Mouse (Mus musculus) macrophage (primary cell): ENCODE measurements around the gene Slc37a2. TPM values are rescaled to one million over a fixed set of nuclear protein-coding genes. Genes with fewer than 3 reads are reported as not detected.
"Not testable (repeated sequence)": the region's sequence is repeated elsewhere in the genome, so short reads cannot be mapped to it uniquely, and the experiment has no call there.

Experiments used
- H3K27ac ChIP-seq: fragments of 350-480 bp; formaldehyde crosslinking; 2 replicates; pipeline ENCODE4 v1.9.0; 2021
- H3K36me3 ChIP-seq: fragments of 350-480 bp; formaldehyde crosslinking; 2 replicates; pipeline ENCODE4 v1.9.0; 2021; ENCODE audit errors: inconsistent target
- H3K4me3 ChIP-seq: fragments of 350-480 bp; formaldehyde crosslinking; 2 replicates; pipeline ENCODE4 v1.9.0; 2021; ENCODE audit errors: inconsistent target
- H3K79me2 ChIP-seq: fragments of 350-480 bp; formaldehyde crosslinking; 2 replicates; pipeline ENCODE4 v1.9.0; 2021; ENCODE audit errors: inconsistent target
- WGBS: methylation state at CpG from one replicate; pipeline ENCODE4 v1.1.7; 2026; ENCODE audit warnings: inconsistent platforms; ENCODE audit not compliant: missing documents; 5-methylcytosine and 5-hydroxymethylcytosine counted together
- polyA plus RNA-seq: library from polyadenylated mRNA; stranded (reverse); fragments of 250-400 nt; gene quantifications from 3 replicates; pipeline ENCODE4 v1.2.4, GENCODE M21; 2018; ENCODE audit warnings: inconsistent platforms
- total RNA-seq, 78 experiments: library from RNA; depleted of rRNA; stranded (reverse); fragments of 250-400 nt; gene quantifications; 1 replicate in 9 of 78; 2 replicates in 24 of 78; 3 replicates in 43 of 78; 4 replicates in 2 of 78; pipeline ENCODE4 v1.2.4; 2018; ENCODE audit warnings: inconsistent platforms in 56 of 78

Slc37a2 gene
- 100 to 1,000 TPM in 14 of 26 experiments, 10 to 100 TPM in 12; 12.9 to 225 (median 103) TPM for total RNA-seq (2018; cell fraction: chromatin; rRNA removed)
- 100 to 1,000 TPM in 25 of 26 experiments, 10 to 100 TPM in 1; 88.2 to 231 (median 137) TPM for total RNA-seq (2018; cell fraction: cytosol; rRNA removed)
- total RNA-seq (2018; cell fraction: nucleus; rRNA removed): 100 to 1,000 TPM in 24 of 26 experiments, 10 to 100 TPM in 2; 31.0 to 338 (median 177) TPM
- polyA plus RNA-seq: 136 to 253 TPM (median 157 TPM) in 3 replicates

GRCm38 (mm10) chr9:37255149-37255888, at the start of gene Slc37a2:
Slc37a2 (minus strand) TSS chr9:37255738.
- under 1% methylated on average over 38 of the region's 38 CpGs for WGBS
- Histone ChIP-seq H3K4me3 (peak within 1 kb of the TSS; percentile 67), H3K27ac (peak within 1 kb of the TSS; percentile 85), H3K36me3 (peaks cover 5% of the 10 kb centered on the region; the same call in 1 of the 2 replicates), H3K79me2 (peaks cover 47% of the 10 kb centered on the region)

- no peaks in the 10 kb centered on the region for H3K36me3 ChIP-seq
Observed at GRCm38 (mm10) chr9:37301720-37302119, 46.2 kb upstream of the Slc37a2 start.

GRCm38 (mm10) chr9:37300501-37300900, 45.0 kb upstream of the Slc37a2 start:
- not testable (repeated sequence) for H3K79me2 ChIP-seq, H3K4me3 ChIP-seq, H3K27ac ChIP-seq, H3K36me3 ChIP-seq
- 94% methylated on average over 1 of the region's 1 CpGs for WGBS

More at GRCm38 (mm10) chr9:37301720-37302119, 46.2 kb upstream of the Slc37a2 start:
- Histone ChIP-seq H3K27ac (no peak overlapping the region), H3K79me2 (no peaks in the 10 kb centered on the region), H3K4me3 (no peak overlapping the region)
- WGBS: 17% methylated on average over 1 of the region's 1 CpGs

GRCm38 (mm10) chr9:37295586-37295985, 40.0 kb upstream of the Slc37a2 start:
- Histone ChIP-seq H3K4me3 (no peak overlapping the region), H3K79me2 (no peaks in the 10 kb centered on the region), H3K27ac (no peak overlapping the region), H3K36me3 (no peaks in the 10 kb centered on the region)

GRCm38 (mm10) chr9:37266622-37267021, 11.1 kb upstream of the Slc37a2 start:
- H3K27ac ChIP-seq: no peak overlapping the region
- H3K36me3 ChIP-seq: no peaks in the 10 kb centered on the region
- WGBS: 95% methylated on average over 2 of the region's 2 CpGs
- no peaks in the 10 kb centered on the region for H3K79me2 ChIP-seq
- H3K4me3 ChIP-seq: no peak overlapping the region

- Histone ChIP-seq H3K36me3 (peaks cover under 1% of the 10 kb centered on the region; the same call in 1 of the 2 replicates), H3K27ac (peak overlapping the region; percentile 85), H3K4me3 (peak overlapping the region; percentile 67; the same call in 1 of the 2 replicates), H3K79me2 (peaks cover 42% of the 10 kb centered on the region)
- WGBS: 20% methylated on average over 7 of the region's 7 CpGs
Observed at GRCm38 (mm10) chr9:37255889-37256225, 319 bp upstream of the Slc37a2 start.

GRCm38 (mm10) chr9:37254531-37255110, 917 bp downstream of the Slc37a2 start:
- peak overlapping the region; percentile 85 for H3K27ac ChIP-seq
- peak overlapping the region; percentile 67 for H3K4me3 ChIP-seq
- peaks cover 54% of the 10 kb centered on the region for H3K79me2 ChIP-seq
- H3K36me3 ChIP-seq: peaks cover 11% of the 10 kb centered on the region; the same call in 1 of the 2 replicates
- WGBS: 48% methylated on average over 6 of the region's 6 CpGs

GRCm38 (mm10) chr9:37250631-37251030, 4.9 kb downstream of the Slc37a2 start:
- Histone ChIP-seq H3K36me3 (peaks cover 15% of the 10 kb centered on the region; the same call in 1 of the 2 replicates), H3K27ac (0 out of 2 replicates have a peak overlapping the region, but pooled peaks have one; percentile 5), H3K4me3 (no peak overlapping the region), H3K79me2 (peaks cover 89% of the 10 kb centered on the region)
- WGBS: 99% methylated on average over 6 of the region's 6 CpGs

GRCm38 (mm10) chr9:37249976-37250375, 5.6 kb downstream of the Slc37a2 start:
- 0 out of 2 replicates have a peak overlapping the region, but pooled peaks have one; percentile 4 for H3K27ac ChIP-seq
- H3K36me3 ChIP-seq: peaks cover 15% of the 10 kb centered on the region; the same call in 1 of the 2 replicates
- H3K79me2 ChIP-seq: peaks cover 94% of the 10 kb centered on the region
- H3K4me3 ChIP-seq: no peak overlapping the region
- 94% methylated on average over 2 of the region's 3 CpGs for WGBS

- no peak overlapping the region for H3K4me3 ChIP-seq
- WGBS: 70% methylated on average over 3 of the region's 3 CpGs
- H3K79me2 ChIP-seq: peaks cover 94% of the 10 kb centered on the region
- H3K36me3 ChIP-seq: peaks cover 15% of the 10 kb centered on the region; the same call in 1 of the 2 replicates
- H3K27ac ChIP-seq: peak overlapping the region; percentile 98
Observed at GRCm38 (mm10) chr9:37248381-37248906, 7.1 kb downstream of the Slc37a2 start.

GRCm38 (mm10) chr9:37247429-37247828, 8.1 kb downstream of the Slc37a2 start:
- peaks cover 95% of the 10 kb centered on the region for H3K79me2 ChIP-seq
- H3K27ac ChIP-seq: peak overlapping the region; percentile 98
- H3K36me3 ChIP-seq: peaks cover 15% of the 10 kb centered on the region; the same call in 1 of the 2 replicates
- no peak overlapping the region for H3K4me3 ChIP-seq

- Histone ChIP-seq H3K27ac (peak overlapping the region; percentile 98), H3K4me3 (no peak overlapping the region), H3K36me3 (peaks cover 23% of the 10 kb centered on the region), H3K79me2 (peaks cover 95% of the 10 kb centered on the region)
- WGBS: 100% methylated on average over 1 of the region's 1 CpGs
Observed at GRCm38 (mm10) chr9:37245810-37246209, 9.7 kb downstream of the Slc37a2 start.

GRCm38 (mm10) chr9:37245404-37245803, 10.1 kb downstream of the Slc37a2 start:
- Histone ChIP-seq H3K79me2 (peaks cover 95% of the 10 kb centered on the region), H3K36me3 (peaks cover 24% of the 10 kb centered on the region), H3K4me3 (no peak overlapping the region), H3K27ac (peak overlapping the region; percentile 98)
- WGBS: 61% methylated on average over 2 of the region's 2 CpGs

GRCm38 (mm10) chr9:37244600-37244999, 10.9 kb downstream of the Slc37a2 start:
- Histone ChIP-seq H3K79me2 (peaks cover 95% of the 10 kb centered on the region), H3K36me3 (peaks cover 26% of the 10 kb centered on the region), H3K4me3 (no peak overlapping the region), H3K27ac (no peak overlapping the region)
- 100% methylated on average over 1 of the region's 1 CpGs for WGBS
